Mouse (Mus musculus) E14TG2a.4 (cell line): ENCODE data around the gene Slc10a7.

Source experiments
- H3K27me3 ChIP-seq: 2 replicates; pipeline ENCODE4 v1.6.1; 2014; ENCODE audit warnings: low read length, control low read depth; ENCODE audit not compliant: insufficient read depth
- H3K36me3 ChIP-seq: 2 replicates; pipeline ENCODE4 v1.6.1; 2014; ENCODE audit warnings: low read length, control low read depth; ENCODE audit not compliant: insufficient read depth
- H3K4me1 ChIP-seq: replicated peaks from 2 replicates; pipeline ENCODE4 v1.6.1; 2014; ENCODE audit warnings: low read depth, low read length, control low read depth
- H3K4me3 ChIP-seq: replicated peaks from 2 replicates; pipeline ENCODE4 v1.5.1; 2014; ENCODE audit warnings: mild to moderate bottlenecking, low read length
- H3K9me3 ChIP-seq: 2 replicates; pipeline ENCODE4 v1.6.1; 2014; ENCODE audit warnings: low read length, control low read depth
- CTCF ChIP-seq: conservative IDR thresholded peaks from 2 replicates; pipeline ENCODE4 v1.5.1; 2014; ENCODE audit warnings: low read length
- NANOG ChIP-seq: IDR thresholded peaks from 2 replicates; pipeline ENCODE4 v1.6.1; 2014; ENCODE audit warnings: borderline replicate concordance, low read length, mixed read lengths
- POU5F1 ChIP-seq: IDR thresholded peaks from 2 replicates; pipeline ENCODE4 v1.6.1; 2014; ENCODE audit warnings: low read length, borderline replicate concordance

Slc10a7 gene

DNA sequence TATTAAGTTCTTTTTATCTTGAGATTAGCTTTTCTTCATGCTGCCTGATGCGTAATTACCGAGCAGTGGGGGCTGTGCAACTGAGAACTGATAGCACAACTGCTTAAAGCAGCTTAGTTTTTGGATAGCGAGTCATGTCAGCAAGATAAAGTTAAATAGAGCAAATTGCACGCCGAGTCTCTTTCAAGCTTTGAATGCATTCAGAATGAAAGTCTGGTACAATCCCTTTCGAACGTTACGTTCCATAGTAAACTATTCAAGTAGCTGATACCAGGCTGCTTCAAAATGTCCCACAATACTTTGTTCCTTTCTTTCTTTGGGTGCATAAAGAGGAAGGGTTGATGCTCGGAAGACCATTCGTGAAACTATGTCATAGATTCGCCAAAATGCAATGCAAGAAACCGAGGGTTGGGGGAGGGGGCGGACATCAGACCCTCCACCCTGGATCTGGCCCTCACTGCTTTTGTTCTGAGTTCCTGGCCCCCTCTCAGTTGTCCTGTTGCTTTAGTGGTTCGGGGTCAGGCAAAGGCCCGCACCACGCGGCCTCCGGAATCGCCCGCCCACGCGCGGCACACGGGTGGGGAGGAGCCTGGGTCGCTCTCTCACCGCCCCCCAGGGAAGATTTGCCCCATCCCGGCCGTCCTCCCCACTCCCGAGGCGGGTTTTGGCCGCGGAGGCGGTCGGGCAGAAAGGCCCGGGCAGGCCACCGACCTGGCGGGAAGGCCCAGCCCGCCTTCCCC is 997 bp upstream of the Slc10a7 start:
- H3K36me3 ChIP-seq, result peaks cover 34% of the 10 kb centered on the region
- no peak for TF ChIP-seq POU5F1
- no peak for TF ChIP-seq CTCF
- no peak for TF ChIP-seq NANOG
- H3K4me1 ChIP-seq, result peaks cover 56% of the 10 kb centered on the region
- H3K9me3 ChIP-seq, result no peaks in the 10 kb centered on the region
- H3K4me3 ChIP-seq, result peak overlapping the region; percentile 98
- H3K27me3 ChIP-seq, result no peaks in the 10 kb centered on the region

DNA sequence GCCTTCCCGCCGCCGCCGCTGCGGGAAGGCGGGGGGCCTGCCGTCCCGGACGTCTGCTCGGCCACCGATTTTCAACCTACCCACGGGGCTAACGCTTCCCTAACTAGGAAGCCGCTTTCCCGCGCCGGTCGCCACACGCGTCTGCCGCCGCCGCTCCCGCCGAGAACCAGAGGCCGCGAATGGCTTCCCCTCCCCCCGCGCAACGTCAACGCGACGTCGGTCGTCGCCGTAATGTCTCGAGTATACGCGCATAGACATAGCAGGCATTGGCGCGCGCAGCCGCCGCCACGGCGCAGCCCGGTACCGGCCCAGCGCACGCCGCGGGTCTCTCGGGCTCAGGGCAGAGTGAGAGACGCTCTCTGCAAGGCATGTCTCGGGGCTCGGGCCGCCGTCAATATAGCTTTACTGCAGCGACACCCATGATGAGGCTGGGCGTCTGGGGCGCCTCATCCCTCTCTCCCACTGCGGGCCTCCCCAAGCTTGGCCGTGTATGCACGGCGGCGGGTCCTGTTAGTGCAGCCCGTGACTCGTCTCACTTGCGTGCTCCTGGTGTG is 350 bp upstream of the Slc10a7 start, which contains the start of gene Rbmxl1:
TSS of gene Rbmxl1 (minus strand) at position 180 of the 554 bp plus-strand sequence.
- H3K36me3 ChIP-seq, result peaks cover 28% of the 10 kb centered on the region
- H3K27me3 ChIP-seq, result no peaks in the 10 kb centered on the region

DNA sequence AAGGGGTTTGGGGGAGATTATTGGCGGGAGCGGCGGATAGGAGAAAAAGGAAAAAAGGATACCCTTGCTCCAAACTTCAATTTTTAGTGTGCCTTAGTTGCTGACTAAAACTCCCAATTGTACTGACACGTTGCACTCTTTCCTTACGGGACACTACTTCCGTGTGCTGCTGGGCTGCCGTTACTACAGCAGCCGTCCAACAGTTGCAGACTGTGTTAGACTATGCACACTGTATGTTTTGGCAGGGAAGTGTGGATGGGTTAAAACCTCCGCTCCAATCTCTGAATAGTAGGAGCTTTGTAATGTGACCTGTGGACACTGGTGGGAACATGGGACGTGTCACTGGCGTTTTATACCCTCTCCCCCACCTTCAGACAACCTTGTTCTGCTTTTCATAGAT is 948 bp downstream of the Slc10a7 start:
- peaks cover 55% of the 10 kb centered on the region for H3K4me1 ChIP-seq
- H3K36me3 ChIP-seq, result peaks cover 15% of the 10 kb centered on the region
- H3K9me3 ChIP-seq, result no peaks in the 10 kb centered on the region
- no peaks in the 10 kb centered on the region for H3K27me3 ChIP-seq
- TF ChIP-seq NANOG, result no peak
- TF ChIP-seq POU5F1, result no peak
- TF ChIP-seq CTCF, result no peak
- H3K4me3 ChIP-seq, result peak overlapping the region; percentile 98

More for the DNA sequence above, 350 bp upstream of the Slc10a7 start, which contains the start of gene Rbmxl1:
- Histone ChIP-seq H3K4me3 (peak within 1 kb of the TSS; percentile 98), H3K9me3 (no peaks in the 10 kb centered on the region), H3K4me1 (peaks cover 54% of the 10 kb centered on the region)
- TF ChIP-seq POU5F1 (no peak), CTCF (no peak), NANOG (no peak)

DNA sequence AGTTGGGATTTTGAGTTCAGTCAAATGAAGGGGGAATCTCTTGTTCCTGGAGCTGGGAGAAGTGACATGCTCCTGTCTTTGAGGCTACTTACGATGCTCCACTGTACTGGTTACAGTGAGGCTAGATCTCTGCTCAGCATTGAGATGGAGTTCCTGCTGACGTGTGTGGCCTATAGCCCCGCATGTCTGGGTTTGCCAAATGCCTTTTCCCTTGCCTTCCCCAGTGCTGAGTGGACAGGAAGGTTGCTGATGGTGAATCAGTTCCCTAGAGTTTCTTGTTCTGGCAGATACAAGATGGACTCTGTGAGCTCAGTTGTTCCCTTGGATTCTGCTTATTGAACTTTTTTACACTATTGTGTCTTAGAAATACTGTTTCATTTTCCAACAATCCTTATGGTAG is 1.8 kb downstream of the Slc10a7 start:
- Histone ChIP-seq H3K36me3 (peaks cover 19% of the 10 kb centered on the region), H3K4me1 (peaks cover 63% of the 10 kb centered on the region), H3K4me3 (peak overlapping the region; percentile 98), H3K27me3 (no peaks in the 10 kb centered on the region), H3K9me3 (0 out of 2 replicates have a peak, but pooled peaks cover 1% of the 10 kb centered on the region)
- TF ChIP-seq NANOG (no peak), POU5F1 (no peak), CTCF (no peak)

DNA sequence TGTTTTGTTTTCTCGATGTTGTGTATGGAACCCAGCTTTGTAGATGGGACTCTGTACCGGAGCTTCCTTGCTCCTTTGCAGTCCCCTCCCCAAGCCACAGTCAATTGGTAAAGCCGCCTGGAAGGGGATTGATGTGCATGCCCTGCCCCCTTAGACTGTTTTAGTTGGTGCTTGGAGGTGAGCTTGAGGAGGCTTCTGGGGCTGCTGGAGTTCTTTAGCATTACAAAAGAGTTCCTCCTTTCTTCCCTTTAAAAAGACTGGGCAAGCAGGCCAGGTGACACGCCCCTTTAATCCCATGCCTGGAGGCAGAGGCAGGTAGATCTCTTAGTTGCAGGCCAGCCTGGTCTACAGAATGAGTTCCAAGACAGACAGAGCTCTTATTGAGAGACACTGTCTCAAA is 4.0 kb downstream of the Slc10a7 start:
- Histone ChIP-seq H3K36me3 (peaks cover 29% of the 10 kb centered on the region), H3K4me1 (peaks cover 71% of the 10 kb centered on the region), H3K4me3 (peak overlapping the region; percentile 62), H3K9me3 (0 out of 2 replicates have a peak, but pooled peaks cover 7% of the 10 kb centered on the region), H3K27me3 (no peaks in the 10 kb centered on the region)
- no peak for TF ChIP-seq NANOG
- peak; percentile 22; the same call in 1 of the 2 replicates for TF ChIP-seq POU5F1
- no peak for TF ChIP-seq CTCF

DNA sequence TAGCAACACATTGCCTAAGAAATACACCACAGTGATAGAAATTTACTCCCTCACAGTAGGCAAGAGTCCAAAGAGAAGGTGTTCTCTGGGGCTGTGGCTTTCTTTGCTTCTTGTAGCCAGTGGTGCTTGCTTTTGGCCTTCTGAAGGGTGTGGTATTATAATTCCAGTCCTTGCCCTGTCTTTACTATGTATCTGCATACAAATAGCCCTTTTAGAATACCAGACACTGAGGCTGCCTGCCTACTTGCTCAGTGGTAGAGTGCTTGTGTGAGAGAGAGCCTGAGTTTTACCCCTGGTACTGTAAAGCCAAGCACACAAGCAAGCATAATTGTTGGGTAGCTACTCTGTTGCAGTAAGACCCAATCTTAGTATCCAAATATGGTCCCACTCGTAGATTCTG is 5.6 kb downstream of the Slc10a7 start:
- Histone ChIP-seq H3K27me3 (no peaks in the 10 kb centered on the region), H3K36me3 (peaks cover 40% of the 10 kb centered on the region), H3K4me3 (peak overlapping the region; percentile 7; the same call in 1 of the 2 replicates), H3K4me1 (peaks cover 82% of the 10 kb centered on the region), H3K9me3 (0 out of 2 replicates have a peak, but pooled peaks cover 7% of the 10 kb centered on the region)
- TF ChIP-seq CTCF (no peak), POU5F1 (no peak; the same call in 1 of the 2 replicates), NANOG (no peak)

DNA sequence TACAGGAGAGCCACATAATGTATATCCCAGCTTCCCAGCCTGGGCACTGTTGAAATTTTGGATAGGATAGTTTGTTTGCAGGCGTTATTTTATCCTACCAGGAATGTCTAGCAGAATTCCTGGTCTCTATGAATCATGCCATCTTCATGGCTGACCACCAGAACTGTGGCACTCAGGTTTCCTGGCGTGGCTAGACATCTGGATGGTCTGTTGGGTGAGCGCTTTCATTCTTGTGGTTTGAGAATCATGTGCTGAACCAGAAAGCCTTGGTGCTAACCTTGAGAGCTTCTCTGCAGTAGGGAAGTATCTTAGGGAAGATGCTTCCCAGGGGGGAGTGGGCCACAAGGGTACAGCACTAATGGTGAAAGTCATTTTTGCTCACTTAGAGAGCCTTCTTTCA is 6.0 kb downstream of the Slc10a7 start:
- no peaks in the 10 kb centered on the region for H3K27me3 ChIP-seq
- H3K4me3 ChIP-seq, result peak overlapping the region; percentile 7
- 0 out of 2 replicates have a peak, but pooled peaks cover 7% of the 10 kb centered on the region for H3K9me3 ChIP-seq
- peaks cover 44% of the 10 kb centered on the region for H3K36me3 ChIP-seq
- peaks cover 85% of the 10 kb centered on the region for H3K4me1 ChIP-seq
- TF ChIP-seq POU5F1, result no peak
- no peak for TF ChIP-seq NANOG
- TF ChIP-seq CTCF, result no peak

DNA sequence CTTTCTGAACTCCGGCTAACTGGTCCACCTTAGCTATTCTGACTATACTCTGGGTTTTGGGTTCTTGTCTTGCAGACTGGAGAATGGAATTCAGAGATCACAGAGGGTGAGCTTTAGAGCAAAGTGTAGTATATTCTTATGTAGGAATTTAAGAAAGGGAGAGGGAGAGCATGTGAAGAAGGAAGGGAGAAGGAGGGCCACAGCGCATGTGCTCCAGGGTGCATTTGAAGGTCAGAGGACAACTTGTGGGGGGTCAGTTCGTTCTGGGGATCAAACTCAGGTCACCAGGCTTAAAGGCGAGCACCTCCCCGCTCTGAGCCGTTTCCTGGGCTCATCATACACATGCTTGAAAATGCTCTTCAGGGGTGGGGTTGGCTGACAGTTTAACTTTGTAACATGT is 24.8 kb downstream of the Slc10a7 start:
- Histone ChIP-seq H3K36me3 (peaks cover 54% of the 10 kb centered on the region), H3K4me1 (peaks cover 72% of the 10 kb centered on the region), H3K27me3 (no peaks in the 10 kb centered on the region), H3K9me3 (no peaks in the 10 kb centered on the region), H3K4me3 (no peak overlapping the region)
- TF ChIP-seq NANOG (no peak), CTCF (no peak), POU5F1 (no peak)
